21 mouse cellular contexts compared by ENCODE assay signal in genomic region chr4:7379996-7380395, GRCm38 (mm10).
DNase-seq lines count a peak whose midpoint lies in the region; ATAC-seq lines count a peak whose summit lies in the region.
"Had no signal": no experiment of that assay in that cellular context is flagged by ENCODE, and none has a peak within 500 bp of the region (broad histone marks: within the 10 kb centered on the region; RNA-seq: fewer than 3 reads in every experiment).

No protein-coding gene starts in this region.

- no peak for ATAC-seq in embryonic facial prominence, embryonic 14.5 days (ENCODE audit: low read depth)
- ATAC-seq in limb, embryonic 13.5 days (ENCODE audit: low FRiP score, low read depth) = peak; percentile 54; the same call in 1 of the 2 replicates
- ATAC-seq: forebrain, embryonic 13.5 days; forebrain, postnatal 0 days; hindbrain, embryonic 16.5 days had no signal

- H3K4me3 ChIP-seq in embryonic facial prominence, embryonic 14.5 days (ENCODE audit: low read depth, low read length) = no peak overlapping the region
- no peak overlapping the region for H3K4me3 ChIP-seq in embryonic facial prominence, embryonic 10.5 days
- H3K4me3 ChIP-seq in limb, embryonic 13.5 days = no peak overlapping the region
- H3K4me3 ChIP-seq in limb, embryonic 10.5 days = no peak overlapping the region
- H3K4me3 ChIP-seq: embryonic facial prominence, embryonic 13.5 days; forebrain, embryonic 13.5 days; heart, embryonic 13.5 days; hindbrain, embryonic 12.5 days had no signal

- WGBS in embryonic facial prominence, embryonic 14.5 days = 42% methylated on average over 2 of the region's 2 CpGs
- 76% methylated on average over 2 of the region's 2 CpGs for WGBS in embryonic facial prominence, embryonic 10.5 days
- WGBS in limb, embryonic 13.5 days = 47% methylated on average over 2 of the region's 2 CpGs
- 84% methylated on average over 2 of the region's 2 CpGs for WGBS in limb, embryonic 10.5 days

- no peak overlapping the region for H3K4me2 ChIP-seq in embryonic facial prominence, embryonic 14.5 days (ENCODE audit: low read depth, low read length)
- H3K4me2 ChIP-seq in limb, embryonic 13.5 days (replicated peaks) = no peak overlapping the region
- H3K4me2 ChIP-seq: embryonic facial prominence, embryonic 13.5 days; forebrain, embryonic 13.5 days; heart, embryonic 13.5 days; hindbrain, embryonic 12.5 days had no signal

- H3K9me3 ChIP-seq in embryonic facial prominence, embryonic 14.5 days (ENCODE audit: control insufficient read depth, low read length) = no peaks in the 10 kb centered on the region
- H3K9me3 ChIP-seq in embryonic facial prominence, embryonic 10.5 days = no peaks in the 10 kb centered on the region
- H3K9me3 ChIP-seq in limb, embryonic 13.5 days = no peaks in the 10 kb centered on the region
- no peaks in the 10 kb centered on the region for H3K9me3 ChIP-seq in limb, embryonic 10.5 days (replicated peaks)
- H3K9me3 ChIP-seq: embryonic facial prominence, embryonic 13.5 days; forebrain, embryonic 13.5 days; hindbrain, embryonic 12.5 days had no signal

- no peak overlapping the region for H3K9ac ChIP-seq in embryonic facial prominence, embryonic 14.5 days (ENCODE audit: low read depth, low read length)
- no peak overlapping the region for H3K9ac ChIP-seq in limb, embryonic 13.5 days
- H3K9ac ChIP-seq: embryonic facial prominence, embryonic 13.5 days; forebrain, embryonic 13.5 days; forebrain, postnatal 0 days; heart, embryonic 13.5 days; hindbrain, embryonic 12.5 days had no signal

- intact Hi-C loops in heart, postnatal 36 days (cut with DNase I) = no loop called here

- H3K4me1 ChIP-seq in embryonic facial prominence, embryonic 14.5 days (ENCODE audit: control insufficient read depth, insufficient read depth, low read length) = no peaks in the 10 kb centered on the region
- H3K4me1 ChIP-seq in embryonic facial prominence, embryonic 10.5 days = no peaks in the 10 kb centered on the region
- peaks cover 4% of the 10 kb centered on the region; the same call in 1 of the 2 replicates for H3K4me1 ChIP-seq in limb, embryonic 13.5 days
- H3K4me1 ChIP-seq in limb, embryonic 10.5 days = peaks cover 3% of the 10 kb centered on the region; the same call in 1 of the 2 replicates
- H3K4me1 ChIP-seq: embryonic facial prominence, embryonic 13.5 days; forebrain, embryonic 13.5 days; heart, embryonic 13.5 days; hindbrain, embryonic 12.5 days had no signal

- H3K27ac ChIP-seq in embryonic facial prominence, embryonic 14.5 days (replicated peaks; ENCODE audit: low read depth, low read length) = no peak overlapping the region
- no peak overlapping the region for H3K27ac ChIP-seq in embryonic facial prominence, embryonic 10.5 days (replicated peaks)
- H3K27ac ChIP-seq in limb, embryonic 13.5 days = no peak overlapping the region
- H3K27ac ChIP-seq in limb, embryonic 10.5 days = no peak overlapping the region
- H3K27ac ChIP-seq: embryonic facial prominence, embryonic 13.5 days; forebrain, embryonic 13.5 days; heart, embryonic 13.5 days; hindbrain, embryonic 12.5 days had no signal

- H3K36me3 ChIP-seq in embryonic facial prominence, embryonic 14.5 days (ENCODE audit: control insufficient read depth, insufficient read depth, low read length) = no peaks in the 10 kb centered on the region
- no peaks in the 10 kb centered on the region for H3K36me3 ChIP-seq in embryonic facial prominence, embryonic 10.5 days (replicated peaks)
- no peaks in the 10 kb centered on the region for H3K36me3 ChIP-seq in limb, embryonic 13.5 days
- H3K36me3 ChIP-seq in limb, embryonic 10.5 days = no peaks in the 10 kb centered on the region
- H3K36me3 ChIP-seq: embryonic facial prominence, embryonic 13.5 days; heart, embryonic 13.5 days; hindbrain, embryonic 12.5 days had no signal

- peak; percentile 79 for DNase-seq in embryonic facial prominence, embryonic 14.5 days (ENCODE audit: low spot score)
- DNase-seq in embryonic facial prominence, embryonic 10.5 days (ENCODE audit: low spot score) = no peak
- DNase-seq in limb, embryonic 10.5 days (ENCODE audit: low spot score) = no peak
- DNase-seq in right cerebral cortex, adult 18-20 months = peak; percentile 5
- no peak for DNase-seq in right cerebral cortex, postnatal 4 days
- no peak for DNase-seq in natural killer cell, adult 2 months (ENCODE audit: low spot score in 2 of 2)
- DNase-seq in heart, postnatal 36 days = no peak
- DNase-seq: adrenal gland, postnatal 25 days; cerebellum, adult 2 months; cerebellum, postnatal 14 days; embryo, embryonic 11 days; forebrain, postnatal 0 days; gastrocnemius, postnatal 36 days; heart, adult 11 months; heart, postnatal 4 days had no signal

- H3K27me3 ChIP-seq in embryonic facial prominence, embryonic 14.5 days (replicated peaks; ENCODE audit: control insufficient read depth, insufficient read depth, low read length) = no peaks in the 10 kb centered on the region
- H3K27me3 ChIP-seq in embryonic facial prominence, embryonic 10.5 days (replicated peaks; ENCODE audit: low read depth, poor library complexity, severe bottlenecking) = no peaks in the 10 kb centered on the region
- no peaks in the 10 kb centered on the region for H3K27me3 ChIP-seq in limb, embryonic 13.5 days
- H3K27me3 ChIP-seq in limb, embryonic 10.5 days (ENCODE audit: low read depth, poor library complexity, severe bottlenecking) = no peaks in the 10 kb centered on the region
- H3K27me3 ChIP-seq: embryonic facial prominence, embryonic 13.5 days; forebrain, embryonic 13.5 days; heart, embryonic 13.5 days; hindbrain, embryonic 12.5 days had no signal

Comparison
In these comparisons a context has a peak if more than half of its experiments do, and no peak if none do; other contexts are left out.
1. DNase-seq: peak in embryonic facial prominence, embryonic 14.5 days (single experiment) and right cerebral cortex, adult 18-20 months (single experiment); none in embryonic facial prominence, embryonic 10.5 days (single experiment), limb, embryonic 10.5 days (single experiment), right cerebral cortex, postnatal 4 days (single experiment), natural killer cell, adult 2 months (0 of 2) and heart, postnatal 36 days (0 of 2).